ENCODE assay signal across 8 mouse cellular contexts in the genomic region with DNA sequence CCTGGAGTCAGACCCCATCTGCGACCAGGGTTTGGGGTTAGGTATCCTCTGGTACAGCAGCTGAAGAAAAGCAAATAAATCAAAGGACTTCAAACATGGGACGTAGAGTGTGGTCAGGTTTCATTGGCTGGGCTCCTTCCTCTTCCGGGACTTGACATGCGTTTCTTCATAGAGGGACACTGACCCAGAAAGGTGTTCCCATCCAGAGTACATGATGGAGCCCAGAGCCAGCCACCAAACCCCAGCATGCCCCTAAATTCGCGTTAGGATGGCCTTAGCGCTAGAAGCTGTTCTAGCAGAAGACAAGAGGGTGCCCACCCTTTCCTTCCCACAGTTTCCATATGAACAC. TPM values are rescaled to one million over a fixed set of nuclear protein-coding genes. Genes with fewer than 3 reads are reported as not detected.
DNase-seq lines count a peak whose midpoint lies in the region; ATAC-seq and TF ChIP-seq lines count a peak whose summit lies in the region.

No protein-coding gene starts in this region.

- DNase-seq in heart, postnatal 36 days: no peak
- no peak for DNase-seq in hindbrain, embryonic 14.5 days (ENCODE audit: low spot score)
- DNase-seq in midbrain, embryonic 11.5 days (ENCODE audit: low spot score, missing footprints): no peak
- DNase-seq in thymus, postnatal 10 days (ENCODE audit: low spot score in 2 of 2): no peak
- DNase-seq in natural killer cell, adult 2 months (ENCODE audit: low spot score in 2 of 2): no peak
- DNase-seq in ovary, postnatal 10 days (ENCODE audit: low spot score): no peak

- H3K4me3 ChIP-seq in heart, embryonic 16.5 days (ENCODE audit: low read length): peak overlapping the region; percentile 88
- H3K4me3 ChIP-seq in bone marrow macrophage, adult 2 months (ENCODE audit: insufficient read depth, low read length): peak overlapping the region; percentile 65
- H3K4me3 ChIP-seq in hindbrain, embryonic 14.5 days (replicated peaks; ENCODE audit: low read length): peak overlapping the region; percentile 50
- H3K4me3 ChIP-seq in midbrain, embryonic 11.5 days (ENCODE audit: low read depth, low read length): peak overlapping the region; percentile 57; the same call in 1 of the 2 replicates

- H3K27me3 ChIP-seq in heart, embryonic 16.5 days (ENCODE audit: control insufficient read depth, insufficient read depth, low read length): no peaks in the 10 kb centered on the region
- H3K27me3 ChIP-seq in hindbrain, embryonic 14.5 days (ENCODE audit: control insufficient read depth, insufficient read depth, low read length): peaks cover 11% of the 10 kb centered on the region
- H3K27me3 ChIP-seq in midbrain, embryonic 11.5 days (ENCODE audit: control insufficient read depth, insufficient read depth, low read length): peaks cover 7% of the 10 kb centered on the region; the same call in 1 of the 2 replicates

- no peak for TF ChIP-seq CTCF in bone marrow macrophage, adult 2 months (IDR thresholded peaks at IDR 0.05; ENCODE audit: low read depth, low read length)

- H3K9ac ChIP-seq in heart, embryonic 16.5 days (ENCODE audit: low read length): peak overlapping the region; percentile 68
- H3K9ac ChIP-seq in hindbrain, embryonic 14.5 days: no peak overlapping the region
- H3K9ac ChIP-seq in midbrain, embryonic 11.5 days (ENCODE audit: low read length): 0 out of 2 replicates have a peak overlapping the region, but pooled peaks have one; percentile 12

- intact Hi-C loops in heart, postnatal 36 days (cut with DNase I): loop anchor here (5.0 kb wide), 1 partner anchor 142 kb away; no protein-coding TSS in a partner anchor

- no peak for TF ChIP-seq POLR2A in bone marrow macrophage, adult 2 months (IDR thresholded peaks at IDR 0.05; ENCODE audit: borderline replicate concordance, low read depth, low read length)

- H3K4me1 ChIP-seq in heart, embryonic 16.5 days (ENCODE audit: control insufficient read depth, insufficient read depth, low read length): peaks cover 5% of the 10 kb centered on the region; the same call in 1 of the 2 replicates
- H3K4me1 ChIP-seq in bone marrow macrophage, adult 2 months (ENCODE audit: control insufficient read depth, insufficient read depth, low read length): peaks cover 25% of the 10 kb centered on the region
- peaks cover 7% of the 10 kb centered on the region; the same call in 1 of the 2 replicates for H3K4me1 ChIP-seq in hindbrain, embryonic 14.5 days (replicated peaks; ENCODE audit: control insufficient read depth, insufficient read depth, low read length)
- peaks cover 6% of the 10 kb centered on the region; the same call in 1 of the 2 replicates for H3K4me1 ChIP-seq in midbrain, embryonic 11.5 days (ENCODE audit: control insufficient read depth, insufficient read depth, low read length)

- peak; percentile 16 for ATAC-seq in heart, embryonic 16.5 days (replicated peaks; ENCODE audit: extremely low read depth, insufficient read depth, low FRiP score)
- ATAC-seq in hindbrain, embryonic 14.5 days (ENCODE audit: low FRiP score): no peak
- ATAC-seq in midbrain, embryonic 11.5 days (ENCODE audit: low FRiP score): no peak; the same call in 1 of the 2 replicates

- H3K9me3 ChIP-seq in heart, embryonic 16.5 days (replicated peaks; ENCODE audit: control insufficient read depth, low read length): no peaks in the 10 kb centered on the region
- no peaks in the 10 kb centered on the region for H3K9me3 ChIP-seq in hindbrain, embryonic 14.5 days (ENCODE audit: control insufficient read depth, low read length)
- H3K9me3 ChIP-seq in midbrain, embryonic 11.5 days (ENCODE audit: control insufficient read depth, low read length): no peaks in the 10 kb centered on the region

- peak overlapping the region; percentile 51 for H3K27ac ChIP-seq in heart, embryonic 16.5 days (ENCODE audit: low read length)
- H3K27ac ChIP-seq in bone marrow macrophage, adult 2 months (ENCODE audit: insufficient read depth, low read depth, low read length): peak overlapping the region; percentile 55
- H3K27ac ChIP-seq in hindbrain, embryonic 14.5 days: no peak overlapping the region
- H3K27ac ChIP-seq in midbrain, embryonic 11.5 days (ENCODE audit: low read depth, low read length): no peak overlapping the region

- no peaks in the 10 kb centered on the region for H3K36me3 ChIP-seq in heart, embryonic 16.5 days (ENCODE audit: control insufficient read depth, insufficient read depth)
- no peaks in the 10 kb centered on the region for H3K36me3 ChIP-seq in hindbrain, embryonic 14.5 days (replicated peaks; ENCODE audit: control insufficient read depth, insufficient read depth)
- H3K36me3 ChIP-seq in midbrain, embryonic 11.5 days (ENCODE audit: control insufficient read depth, insufficient read depth, low read length): no peaks in the 10 kb centered on the region

- peak overlapping the region; percentile 97 for H3K4me2 ChIP-seq in heart, embryonic 16.5 days (ENCODE audit: low read depth, low read length)
- H3K4me2 ChIP-seq in hindbrain, embryonic 14.5 days (replicated peaks): peak overlapping the region; percentile 75
- H3K4me2 ChIP-seq in midbrain, embryonic 11.5 days: peak overlapping the region; percentile 95

- WGBS in heart, embryonic 16.5 days: 17% methylated on average over 7 of the region's 7 CpGs
- 31% methylated on average over 7 of the region's 7 CpGs for WGBS in hindbrain, embryonic 14.5 days
- WGBS in midbrain, embryonic 11.5 days: 31% methylated on average over 7 of the region's 7 CpGs

RNA-seq across cellular contexts. Expression of gene Tnip2, which starts 0.4 kb away (rescaled TPM):
- 18.2 and 19.5 TPM in 2 replicates for polyA plus RNA-seq in heart, embryonic 16.5 days (2015; fragmentation: Nextera tagmentation; extraction: Ambion mirVana)
- total RNA-seq in heart, postnatal 36 days (2021): 1 to 10 TPM; 5.5 to 6.7 TPM
- polyA plus RNA-seq in bone marrow macrophage, adult 2 months (2012; ENCODE audit: insufficient read depth, insufficient read length, missing spikeins): 34.2 and 43.9 TPM in 2 replicates
- polyA plus RNA-seq in hindbrain, embryonic 14.5 days (2014; fragmentation: Nextera tagmentation; extraction: Ambion mirVana): 10.1 and 10.5 TPM in 2 replicates
- 4.4 and 5.5 TPM in 2 replicates for polyA plus RNA-seq in midbrain, embryonic 11.5 days (2014; fragmentation: Nextera tagmentation; extraction: Ambion mirVana)

RNA-seq across cellular contexts. Expression of gene Sh3bp2, which starts 11.4 kb away (rescaled TPM):
- 3.9 and 4.6 TPM in 2 replicates for polyA plus RNA-seq in heart, embryonic 16.5 days (2015; fragmentation: Nextera tagmentation; extraction: Ambion mirVana)
- total RNA-seq in heart, postnatal 36 days (2021): 1 to 10 TPM; 3.8 to 5.5 TPM
- 129 and 132 TPM in 2 replicates for polyA plus RNA-seq in bone marrow macrophage, adult 2 months (2012; ENCODE audit: insufficient read depth, insufficient read length, missing spikeins)
- polyA plus RNA-seq in hindbrain, embryonic 14.5 days (2014; fragmentation: Nextera tagmentation; extraction: Ambion mirVana): 18.7 and 21.4 TPM in 2 replicates
- 7.0 and 12.4 TPM in 2 replicates for polyA plus RNA-seq in midbrain, embryonic 11.5 days (2014; fragmentation: Nextera tagmentation; extraction: Ambion mirVana)

RNA-seq across cellular contexts. Expression of gene Add1, which starts 59.3 kb away (rescaled TPM):
- polyA plus RNA-seq in heart, embryonic 16.5 days (2015; fragmentation: Nextera tagmentation; extraction: Ambion mirVana): 158 and 160 TPM in 2 replicates
- 100 to 1,000 TPM; 128 to 131 TPM for total RNA-seq in heart, postnatal 36 days (2021)
- 120 and 122 TPM in 2 replicates for polyA plus RNA-seq in bone marrow macrophage, adult 2 months (2012; ENCODE audit: insufficient read depth, insufficient read length, missing spikeins)
- polyA plus RNA-seq in hindbrain, embryonic 14.5 days (2014; fragmentation: Nextera tagmentation; extraction: Ambion mirVana): 225 and 234 TPM in 2 replicates
- polyA plus RNA-seq in midbrain, embryonic 11.5 days (2014; fragmentation: Nextera tagmentation; extraction: Ambion mirVana): 150 and 160 TPM in 2 replicates

Comparison
In these comparisons a context has a peak if more than half of its experiments do, and no peak if none do; other contexts are left out.
1. H3K27ac ChIP-seq: peak in heart, embryonic 16.5 days (single experiment) and bone marrow macrophage, adult 2 months (single experiment); none in hindbrain, embryonic 14.5 days (single experiment) and midbrain, embryonic 11.5 days (single experiment).
2. Peak in every context shown above with its lines, with median percentiles within 50 percentile points of each other: H3K4me2 ChIP-seq and H3K4me3 ChIP-seq.